Mouse (Mus musculus) ES-Bruce4 (cell line): Measurements from ENCODE around the gene Lamp5.

Experiments
- CTCF ChIP-seq: IDR thresholded peaks from one replicate; pipeline ENCODE4 v1.8.1; 2011; ENCODE audit warnings: low read depth, low read length
- EP300 ChIP-seq: IDR thresholded peaks from 2 replicates; pipeline ENCODE4 v1.6.1; 2011; ENCODE audit warnings: low read depth, low read length; ENCODE audit not compliant: insufficient read depth
- POLR2A ChIP-seq: IDR thresholded peaks from one replicate; pipeline ENCODE4 v1.8.1; 2011; ENCODE audit warnings: low read length; ENCODE audit not compliant: insufficient read depth

- no peak for TF ChIP-seq CTCF
- TF ChIP-seq EP300 = no peak
- TF ChIP-seq POLR2A = no peak
Observed at GRCm38 (mm10) chr2:136050793-136051615, 1.0 kb upstream of the Lamp5 start.
